Mouse (Mus musculus) midbrain, embryonic 13.5 days (tissue): ENCODE results near the gene Gm38119. TPM values are rescaled to one million over a fixed set of nuclear protein-coding genes. Genes with fewer than 3 reads are reported as not detected.
"Not testable (repeated sequence)": the region's sequence is repeated elsewhere in the genome, so short reads cannot be mapped to it uniquely, and the experiment has no call there.

ENCODE experiments used
- ATAC-seq: fragments of 200-750 bp; cut with Nextera tagmentation; 2 replicates; pipeline ENCODE4 v1.8.0; 2017; ENCODE audit warnings: mild to moderate bottlenecking, moderate TSS enrichment, moderate library complexity
- H3K27ac ChIP-seq: fragments of 300-500 bp; sonication (generic); 2 replicates; pipeline ENCODE4 v1.5.1; 2015; ENCODE audit warnings: inconsistent platforms, mild to moderate bottlenecking, moderate library complexity
- H3K27me3 ChIP-seq: fragments of 300-500 bp; sonication (generic); 2 replicates; pipeline ENCODE4 v1.6.1; 2015; ENCODE audit warnings: mild to moderate bottlenecking, inconsistent platforms
- H3K36me3 ChIP-seq: fragments of 300-500 bp; sonication (generic); 2 replicates; pipeline ENCODE4 v1.6.1; 2015; ENCODE audit warnings: mild to moderate bottlenecking, inconsistent platforms
- H3K4me1 ChIP-seq: fragments of 300-500 bp; sonication (generic); replicated peaks from 2 replicates; pipeline ENCODE4 v1.6.1; 2015; ENCODE audit warnings: inconsistent platforms
- H3K4me2 ChIP-seq: fragments of 300-500 bp; sonication (generic); replicated peaks from 2 replicates; pipeline ENCODE4 v1.6.1; 2015; ENCODE audit warnings: moderate library complexity, mild to moderate bottlenecking, inconsistent platforms
- H3K4me3 ChIP-seq: fragments of 300-500 bp; sonication (generic); replicated peaks from 2 replicates; pipeline ENCODE4 v1.5.1; 2015; ENCODE audit warnings: mild to moderate bottlenecking, inconsistent platforms
- H3K9ac ChIP-seq: fragments of 300-500 bp; sonication (generic); replicated peaks from 2 replicates; pipeline ENCODE4 v1.6.1; 2015; ENCODE audit warnings: mild to moderate bottlenecking, inconsistent platforms
- H3K9me3 ChIP-seq: fragments of 300-500 bp; sonication (generic); 2 replicates; pipeline ENCODE4 v1.6.1; 2016; ENCODE audit warnings: mild to moderate bottlenecking, inconsistent platforms
- WGBS: fragments of 180-500 bp; shearing (Covaris S2); methylation state at CpG from one replicate; pipeline ENCODE4 v1.1.7; 2015; 5-methylcytosine and 5-hydroxymethylcytosine counted together
- polyA plus RNA-seq: library from polyadenylated mRNA; unstranded; fragments of >200 nt; fragmentation: Nextera tagmentation; extraction: Ambion mirVana; gene quantifications from 2 replicates; pipeline ENCODE4 v1.2.1, GENCODE M21; 2015

Gm38119 gene
- not detected in 2 replicates for polyA plus RNA-seq

GRCm38 (mm10) chr3:92738996-92739395 is at the start of gene Gm38119:
Gene Gm38119 (minus strand): TSS chr3:92739096.
- Histone ChIP-seq H3K27ac (no peak within 1 kb of the TSS), H3K4me1 (no peaks in the 10 kb centered on the region), H3K36me3 (no peaks in the 10 kb centered on the region), H3K27me3 (no peaks in the 10 kb centered on the region), H3K4me3 (no peak within 1 kb of the TSS), H3K9ac (no peak within 1 kb of the TSS), H3K4me2 (no peak within 1 kb of the TSS), H3K9me3 (no peaks in the 10 kb centered on the region)
- 86% methylated on average over 1 of the region's 1 CpGs for WGBS
- no peak for ATAC-seq

DNA sequence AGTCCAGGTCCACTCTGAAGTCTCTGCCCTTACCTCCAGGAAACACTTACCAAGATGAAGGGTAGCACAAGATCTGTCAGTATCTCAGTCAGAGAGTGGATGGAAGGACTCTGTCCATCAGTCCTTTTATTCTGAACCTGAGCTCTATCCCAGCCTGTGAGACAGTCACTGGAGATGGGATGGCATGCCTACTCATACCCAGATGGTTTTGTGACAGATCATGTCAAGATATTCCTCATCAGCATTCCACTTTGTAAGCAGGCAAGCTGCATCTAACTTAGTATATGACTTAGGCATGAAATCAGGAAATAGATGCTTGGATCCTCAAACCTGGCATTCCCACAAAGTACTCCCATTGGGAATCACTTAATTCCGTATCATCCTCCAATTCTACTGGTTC is 39.9 kb upstream of the Gm38119 start, which contains the start of gene Lce1i:
Gene Lce1i, minus strand, starts transcription at position 101 of the 400 bp plus-strand sequence.
- H3K4me2 ChIP-seq: no peak within 1 kb of the TSS
- 82% methylated on average over 1 of the region's 1 CpGs for WGBS
- H3K36me3 ChIP-seq: no peaks in the 10 kb centered on the region

DNA sequence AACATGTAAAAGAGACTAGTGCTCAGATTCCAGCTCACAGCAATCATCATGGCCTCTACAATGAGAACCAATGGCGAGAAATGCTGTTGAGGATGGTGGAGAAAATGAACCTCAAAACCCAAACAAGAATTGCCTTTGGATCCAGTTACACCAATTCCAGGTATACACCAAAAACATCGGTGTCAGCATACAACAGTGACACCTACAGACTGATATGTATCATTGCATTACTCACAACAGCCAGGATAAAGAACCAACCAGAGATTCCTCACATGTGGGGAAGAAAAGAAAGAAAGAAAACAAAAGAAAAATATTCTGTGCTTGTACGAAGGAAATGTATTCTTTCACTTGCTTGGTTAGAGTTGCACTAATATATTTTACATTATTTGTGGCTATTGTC is 32.7 kb upstream of the Gm38119 start:
- H3K4me2 ChIP-seq: no peak overlapping the region
- H3K4me3 ChIP-seq: no peak overlapping the region
- H3K27ac ChIP-seq: no peak overlapping the region
- no peaks in the 10 kb centered on the region for H3K4me1 ChIP-seq
- no peak for ATAC-seq
- no peaks in the 10 kb centered on the region for H3K36me3 ChIP-seq
- no peaks in the 10 kb centered on the region for H3K27me3 ChIP-seq
- H3K9ac ChIP-seq: no peak overlapping the region
- no peaks in the 10 kb centered on the region for H3K9me3 ChIP-seq
- WGBS: 24% methylated on average over 3 of the region's 3 CpGs

More for the DNA sequence above, 39.9 kb upstream of the Gm38119 start, which contains the start of gene Lce1i:
- Histone ChIP-seq H3K9me3 (no peaks in the 10 kb centered on the region), H3K27me3 (no peaks in the 10 kb centered on the region), H3K4me3 (no peak within 1 kb of the TSS), H3K9ac (no peak within 1 kb of the TSS), H3K27ac (no peak within 1 kb of the TSS), H3K4me1 (no peaks in the 10 kb centered on the region)
- no peak for ATAC-seq

DNA sequence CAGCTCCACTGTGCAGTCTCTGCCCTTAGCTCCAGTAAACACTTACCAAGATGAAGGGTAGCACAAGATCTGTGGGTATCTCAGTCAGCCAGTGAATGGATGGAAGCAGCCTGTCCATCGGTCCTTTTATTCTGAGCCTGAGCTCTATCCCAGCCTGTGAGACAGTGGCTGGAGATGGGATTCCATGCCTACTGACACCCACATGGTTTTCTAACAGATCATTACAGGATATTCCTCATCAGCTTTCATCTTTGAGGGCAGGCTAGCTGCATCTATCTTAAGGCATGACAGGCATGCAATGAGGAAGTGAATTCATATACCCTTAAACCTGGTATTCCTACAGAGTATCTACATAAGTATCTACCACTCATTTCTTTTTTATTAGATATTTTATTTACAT is 26.1 kb upstream of the Gm38119 start, which contains the start of gene Lce1h:
Gene Lce1h, minus strand, starts transcription at position 101 of the 400 bp plus-strand sequence.
- WGBS: 93% methylated on average over 1 of the region's 1 CpGs
- Histone ChIP-seq H3K4me1 (no peaks in the 10 kb centered on the region), H3K9me3 (no peaks in the 10 kb centered on the region), H3K27me3 (no peaks in the 10 kb centered on the region), H3K9ac (no peak within 1 kb of the TSS), H3K4me3 (no peak within 1 kb of the TSS), H3K27ac (no peak within 1 kb of the TSS), H3K36me3 (no peaks in the 10 kb centered on the region), H3K4me2 (no peak within 1 kb of the TSS)
- ATAC-seq: no peak

- Histone ChIP-seq H3K9me3 (no peaks in the 10 kb centered on the region), H3K36me3 (no peaks in the 10 kb centered on the region), H3K27ac (no peak overlapping the region), H3K4me1 (no peaks in the 10 kb centered on the region), H3K27me3 (no peaks in the 10 kb centered on the region), H3K4me2 (no peak overlapping the region), H3K4me3 (no peak overlapping the region), H3K9ac (no peak overlapping the region)
- WGBS: 43% methylated on average over 3 of the region's 3 CpGs
- ATAC-seq: no peak
These were observed 14.3 kb upstream of the Gm38119 start for GRCm38 (mm10) chr3:92753197-92753596.

DNA sequence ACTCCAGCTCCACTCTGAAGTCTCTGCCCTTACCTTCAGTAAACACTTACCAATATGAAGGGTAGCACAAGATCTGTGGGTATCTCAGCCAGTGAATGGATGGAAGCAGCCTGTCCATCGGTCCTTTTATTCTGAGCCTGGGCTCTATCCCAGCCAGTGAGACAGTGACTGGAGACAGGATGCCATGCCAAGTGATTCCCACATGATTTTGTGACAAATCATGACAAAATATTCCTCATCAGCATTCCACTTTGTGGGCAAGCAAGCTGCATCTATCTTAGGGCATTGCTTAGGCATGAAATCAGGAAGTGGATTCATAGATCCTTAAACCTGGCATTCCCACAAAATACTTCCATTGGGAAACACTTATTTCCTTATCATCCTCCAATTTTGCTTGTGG is 13.3 kb upstream of the Gm38119 start, which contains the start of gene Lce1g:
Gene Lce1g, minus strand, starts transcription at position 101 of the 400 bp plus-strand sequence.
- Histone ChIP-seq H3K36me3 (no peaks in the 10 kb centered on the region), H3K9me3 (no peaks in the 10 kb centered on the region), H3K4me1 (no peaks in the 10 kb centered on the region), H3K9ac (no peak within 1 kb of the TSS), H3K4me3 (no peak within 1 kb of the TSS), H3K27me3 (no peaks in the 10 kb centered on the region), H3K4me2 (no peak within 1 kb of the TSS), H3K27ac (no peak within 1 kb of the TSS)
- 85% methylated on average over 1 of the region's 1 CpGs for WGBS
- ATAC-seq: no peak

GRCm38 (mm10) chr3:92722631-92723030 is 16.3 kb downstream of the Gm38119 start:
- Histone ChIP-seq H3K4me3 (no peak overlapping the region), H3K9me3 (no peaks in the 10 kb centered on the region), H3K4me1 (no peaks in the 10 kb centered on the region), H3K9ac (no peak overlapping the region), H3K4me2 (no peak overlapping the region), H3K27me3 (no peaks in the 10 kb centered on the region), H3K27ac (no peak overlapping the region), H3K36me3 (no peaks in the 10 kb centered on the region)
- 92% methylated on average over 5 of the region's 5 CpGs for WGBS
- ATAC-seq: no peak

DNA sequence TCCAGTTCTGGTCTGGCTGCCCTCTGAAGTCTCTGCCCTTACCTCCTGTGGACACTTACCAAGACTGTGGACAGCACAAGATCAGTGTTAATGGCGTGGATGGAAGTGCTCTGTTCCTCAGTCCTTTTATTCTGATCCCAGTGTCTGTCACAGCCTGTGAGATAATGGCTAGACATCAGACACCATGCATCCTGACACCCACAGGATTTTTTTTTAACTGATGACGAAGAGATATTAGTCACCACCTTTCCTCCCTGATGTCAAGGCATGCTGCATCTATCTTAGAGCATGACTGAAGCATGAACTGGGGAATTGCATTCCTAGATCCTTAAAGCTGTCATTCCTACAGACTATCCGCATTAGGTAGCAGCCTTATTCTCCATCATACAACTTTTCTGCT is 18.6 kb downstream of the Gm38119 start, which contains the start of gene Lce1f:
Gene Lce1f, minus strand, starts transcription at position 101 of the 400 bp plus-strand sequence.
- no peak for ATAC-seq

DNA sequence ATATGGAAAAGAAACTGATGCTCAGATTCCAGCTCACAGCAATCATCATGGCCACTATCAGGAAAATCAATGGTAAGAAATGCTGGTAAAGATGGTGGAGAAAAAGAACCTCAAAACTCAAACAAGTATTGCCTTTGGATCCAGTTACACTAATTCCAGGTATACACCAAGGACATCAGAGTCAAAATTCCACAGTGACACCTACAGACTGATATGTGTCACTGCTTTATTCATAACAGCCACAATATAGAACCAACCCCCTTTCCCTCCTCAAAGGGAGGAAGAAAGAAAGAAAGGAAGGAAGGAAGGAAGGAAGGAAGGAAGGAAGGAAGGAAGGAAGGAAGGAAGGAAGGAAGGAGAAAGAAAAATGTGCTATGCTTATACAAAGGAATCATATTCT is 23.8 kb downstream of the Gm38119 start:
- Histone ChIP-seq H3K4me1 (no peaks in the 10 kb centered on the region), H3K4me2 (no peak overlapping the region), H3K9me3 (no peaks in the 10 kb centered on the region), H3K27ac (no peak overlapping the region), H3K36me3 (no peaks in the 10 kb centered on the region), H3K4me3 (no peak overlapping the region), H3K9ac (no peak overlapping the region), H3K27me3 (no peaks in the 10 kb centered on the region)
- no peak for ATAC-seq

More for the DNA sequence above, 18.6 kb downstream of the Gm38119 start, which contains the start of gene Lce1f:
- Histone ChIP-seq H3K36me3 (no peaks in the 10 kb centered on the region), H3K4me2 (no peak within 1 kb of the TSS), H3K27me3 (no peaks in the 10 kb centered on the region), H3K27ac (no peak within 1 kb of the TSS), H3K4me3 (no peak within 1 kb of the TSS), H3K9ac (no peak within 1 kb of the TSS), H3K9me3 (no peaks in the 10 kb centered on the region), H3K4me1 (no peaks in the 10 kb centered on the region)
- 81% methylated on average over 3 of the region's 3 CpGs for WGBS

DNA sequence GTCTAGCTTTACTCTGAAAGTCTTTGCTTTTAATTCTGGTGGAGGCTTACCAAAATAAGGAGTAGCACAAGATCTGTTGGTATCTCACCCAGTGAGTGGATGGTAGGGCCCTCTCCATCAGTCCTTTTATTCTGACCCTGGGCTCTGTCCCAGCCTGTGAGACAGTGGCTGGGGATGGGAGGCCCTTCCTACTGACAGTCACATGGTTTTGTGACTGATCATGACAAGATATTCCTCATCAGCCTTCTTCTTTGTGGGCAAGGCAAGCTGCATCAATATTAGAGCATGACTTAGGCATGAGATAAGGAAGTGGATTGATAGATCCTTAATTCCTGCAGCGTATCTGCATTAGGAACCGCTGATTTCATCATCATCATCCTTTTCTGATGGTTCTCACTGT is 29.9 kb downstream of the Gm38119 start, which contains the start of gene Lce1e:
Gene Lce1e, minus strand, starts transcription at position 101 of the 400 bp plus-strand sequence.
- ATAC-seq: no peak
- no peak within 1 kb of the TSS for H3K4me2 ChIP-seq
- H3K4me1 ChIP-seq: no peaks in the 10 kb centered on the region
- H3K27ac ChIP-seq: no peak within 1 kb of the TSS
- no peak within 1 kb of the TSS for H3K4me3 ChIP-seq
- 83% methylated on average over 2 of the region's 2 CpGs for WGBS
- no peaks in the 10 kb centered on the region for H3K36me3 ChIP-seq
- H3K9ac ChIP-seq: no peak within 1 kb of the TSS
- H3K9me3 ChIP-seq: no peaks in the 10 kb centered on the region
- H3K27me3 ChIP-seq: no peaks in the 10 kb centered on the region

- Histone ChIP-seq H3K36me3 (no peaks in the 10 kb centered on the region), H3K4me3 (no peak overlapping the region), H3K27me3 (no peaks in the 10 kb centered on the region), H3K9ac (no peak overlapping the region), H3K4me2 (no peak overlapping the region), H3K27ac (no peak overlapping the region), H3K4me1 (no peaks in the 10 kb centered on the region), H3K9me3 (no peaks in the 10 kb centered on the region)
- ATAC-seq: no peak
- 13% methylated on average over 1 of the region's 1 CpGs for WGBS
These were observed 44.3 kb downstream of the Gm38119 start for GRCm38 (mm10) chr3:92694613-92695012.

DNA sequence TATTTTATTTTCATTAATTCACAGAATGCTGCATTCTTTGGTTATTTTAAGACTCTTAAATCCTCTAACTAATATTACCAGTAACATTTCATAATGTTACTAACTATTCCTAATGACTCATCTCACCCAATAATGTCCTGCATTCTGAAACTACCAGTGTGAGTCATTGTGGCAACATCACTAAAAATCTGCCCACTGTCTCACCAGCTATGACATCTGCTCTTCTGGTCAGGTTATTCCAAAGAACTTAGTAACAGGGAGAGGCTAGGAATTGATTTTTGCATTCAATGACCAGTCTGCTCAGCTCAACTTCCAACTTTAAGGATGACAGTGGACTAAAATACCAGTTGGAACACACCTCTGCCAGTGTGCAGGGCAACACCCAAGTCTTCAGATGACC is 47.2 kb downstream of the Gm38119 start:
- Histone ChIP-seq H3K4me3 (no peak overlapping the region), H3K4me1 (no peaks in the 10 kb centered on the region), H3K4me2 (no peak overlapping the region), H3K27ac (no peak overlapping the region), H3K9ac (no peak overlapping the region), H3K36me3 (no peaks in the 10 kb centered on the region), H3K9me3 (no peaks in the 10 kb centered on the region), H3K27me3 (no peaks in the 10 kb centered on the region)
- no peak for ATAC-seq

DNA sequence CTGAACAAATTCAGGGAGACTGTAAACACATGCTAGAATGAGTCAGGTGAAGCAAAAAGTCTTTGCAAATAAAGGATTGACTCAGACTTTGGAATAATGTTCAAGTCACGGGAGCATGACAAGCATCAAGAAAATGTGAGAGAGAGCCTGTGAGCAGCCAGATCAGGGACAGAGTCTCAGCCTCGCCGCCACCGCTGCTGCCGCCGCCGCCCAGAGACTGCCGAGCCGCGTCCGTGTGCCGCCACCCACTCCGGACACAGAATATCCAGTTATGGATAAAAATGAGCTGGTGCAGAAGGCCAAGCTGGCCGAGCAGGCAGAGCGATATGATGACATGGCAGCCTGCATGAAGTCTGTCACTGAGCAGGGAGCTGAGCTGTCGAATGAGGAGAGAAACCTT is 49.7 kb downstream of the Gm38119 start:
- H3K36me3 ChIP-seq, H3K27ac ChIP-seq, H3K9me3 ChIP-seq, H3K4me3 ChIP-seq, H3K4me1 ChIP-seq, H3K9ac ChIP-seq, H3K4me2 ChIP-seq, H3K27me3 ChIP-seq, ATAC-seq: not testable (repeated sequence)
- WGBS: 89% methylated on average over 16 of the region's 16 CpGs
